ENCODE assay signal across 8 mouse cellular contexts in genomic region chr1:157458421-157459208, GRCm38 (mm10). TPM values are rescaled to one million over a fixed set of nuclear protein-coding genes. Genes with fewer than 3 reads are reported as not detected.
DNase-seq lines count a peak whose midpoint lies in the region; ATAC-seq and TF ChIP-seq lines count a peak whose summit lies in the region.

Gene Cryzl2 (plus strand): TSS chr1:157458577.

- H3K36me3 ChIP-seq in ES-E14 (ENCODE audit: control insufficient read depth, insufficient read depth, low read length, poor library complexity, severe bottlenecking) = no peaks in the 10 kb centered on the region
- H3K36me3 ChIP-seq in forebrain, embryonic 13.5 days (ENCODE audit: poor library complexity, severe bottlenecking) = no peaks in the 10 kb centered on the region
- no peaks in the 10 kb centered on the region for H3K36me3 ChIP-seq in small intestine, adult 2 months (ENCODE audit: control insufficient read depth, insufficient read depth, low read length)

- peak within 1 kb of the TSS; percentile 36 to 47; a peak in 3 of 4 replicates for H3K4me3 ChIP-seq in ES-E14 (ENCODE audit: insufficient read depth in 1 of 2, low read depth in 1 of 2, low read length in 2 of 2, poor library complexity in 1 of 2, severe bottlenecking in 1 of 2)
- H3K4me3 ChIP-seq in forebrain, embryonic 13.5 days = peak within 1 kb of the TSS; percentile 35
- H3K4me3 ChIP-seq in small intestine, adult 2 months (ENCODE audit: low read depth, low read length) = peak within 1 kb of the TSS; percentile 56

- H3K4me1 ChIP-seq in ES-E14 (ENCODE audit: control insufficient read depth in 2 of 2, insufficient read depth in 2 of 2, low read length in 2 of 2, poor library complexity in 1 of 2) = peaks cover 4 to 6% of the 10 kb centered on the region in 2 experiments; a peak in 2 of 4 replicates
- H3K4me1 ChIP-seq in forebrain, embryonic 13.5 days = peaks cover 23% of the 10 kb centered on the region
- H3K4me1 ChIP-seq in small intestine, adult 2 months (ENCODE audit: control insufficient read depth, insufficient read depth, insufficient read length, low read length) = peaks cover 6% of the 10 kb centered on the region

- H3K9ac ChIP-seq in ES-E14 (ENCODE audit: insufficient read depth, low read depth, low read length, poor library complexity, severe bottlenecking) = peak within 1 kb of the TSS; percentile 43; the same call in 1 of the 2 replicates
- peak within 1 kb of the TSS; percentile 58 for H3K9ac ChIP-seq in forebrain, embryonic 13.5 days

- no peak within 1 kb of the TSS; the same call in 1 of the 2 replicates for H3K27ac ChIP-seq in ES-E14 (ENCODE audit: insufficient read depth, low read depth, low read length, poor library complexity, severe bottlenecking)
- H3K27ac ChIP-seq in forebrain, embryonic 13.5 days = peak within 1 kb of the TSS; percentile 51; the same call in 1 of the 2 replicates
- no peak within 1 kb of the TSS for H3K27ac ChIP-seq in small intestine, adult 2 months (ENCODE audit: insufficient read depth, low read depth, low read length)

- H3K9me3 ChIP-seq in ES-E14 (ENCODE audit: control insufficient read depth, insufficient read depth, low read depth, low read length) = no peaks in the 10 kb centered on the region
- H3K9me3 ChIP-seq in forebrain, embryonic 13.5 days (replicated peaks) = no peaks in the 10 kb centered on the region

- WGBS in forebrain, embryonic 13.5 days = 2% methylated on average over 28 of the region's 29 CpGs
- 19% methylated on average over 29 of the region's 29 CpGs for WGBS in small intestine, adult 2 months

- intact Hi-C loops in heart, postnatal 25 days (cut with DNase I) = loop anchor here (5.0 kb wide), 3 partner anchors 79 to 371 kb away; no protein-coding TSS in a partner anchor

- no peaks in the 10 kb centered on the region for H3K27me3 ChIP-seq in forebrain, embryonic 13.5 days
- H3K27me3 ChIP-seq in small intestine, adult 2 months (ENCODE audit: control insufficient read depth, insufficient read depth, low read length) = no peaks in the 10 kb centered on the region

- peak; percentile 86 for ATAC-seq in forebrain, embryonic 13.5 days
- ATAC-seq in megakaryocyte progenitor cell, adult 5-6 weeks (replicated peaks; ENCODE audit: poor library complexity) = peak; percentile 98

- TF ChIP-seq CTCF in small intestine, adult 2 months (IDR thresholded peaks at IDR 0.05; ENCODE audit: extremely low read depth, insufficient read length, insufficient replicate concordance, low read depth, low read length) = peak; percentile 77

- H3K4me2 ChIP-seq in forebrain, embryonic 13.5 days = peak within 1 kb of the TSS; percentile 68

- TF ChIP-seq POLR2A in small intestine, adult 2 months (IDR thresholded peaks at IDR 0.05; ENCODE audit: low read depth, low read length) = no peak

- DNase-seq in ES-E14 (ENCODE audit: low read depth, low spot score) = peak; percentile 56
- DNase-seq in brain, adult 2 months (ENCODE audit: low read depth, low spot score) = peak; percentile 69
- DNase-seq in heart, postnatal 25 days (ENCODE audit: low spot score) = peak; percentile 71
- peak; percentile 92 to 94 for DNase-seq in kidney, postnatal 4 days
- DNase-seq in yolk sac, embryonic 10.5 days (ENCODE audit: low spot score) = peak; percentile 89

- in situ Hi-C loops in ES-E14 (cut with MboI; ENCODE audit: low sequenced_read_pairs in 2 of 2, unreplicated experiment in 2 of 2) = loop anchor here in 1 of 2 experiments (25.0 kb wide), 1 partner anchor 371 kb away; no protein-coding TSS in a partner anchor

TF ChIP-seq in ES-E14, 5 proteins besides CTCF, POLR2A, EP300 and RAD21:
- no peak for TF ChIP-seq HCFC1 (IDR thresholded peaks at IDR 0.05; ENCODE audit: borderline replicate concordance, insufficient read depth, low read length)
- TF ChIP-seq ZC3H11A (IDR thresholded peaks at IDR 0.05; ENCODE audit: borderline replicate concordance, low read depth, low read length) = peak; percentile 53; the same call in 1 of the 2 replicates
TF ChIP-seq in ES-E14: peak in this region for 1.

RNA-seq across cellular contexts. Expression of gene Cryzl2, which starts in this region (rescaled TPM):
- 4.5 and 6.9 TPM in 2 replicates for total RNA-seq in ES-E14 (2012; rRNA removed)
- 5.8 and 6.6 TPM in 2 replicates for polyA plus RNA-seq in forebrain, embryonic 13.5 days (2015; fragmentation: Nextera tagmentation; extraction: Ambion mirVana)
- total RNA-seq in heart, postnatal 25 days (2021) = 10 to 100 TPM in 1 of 2 experiments, 1 to 10 TPM in 1; 8.4 to 10.3 TPM
- 27.4 and 29.2 TPM in 2 replicates for total RNA-seq in megakaryocyte progenitor cell, adult 5-6 weeks (2015)
- 12.2 and 18.6 TPM in 2 replicates for total RNA-seq in megakaryocyte progenitor cell, adult 5-6 weeks (2017)
- polyA plus RNA-seq in small intestine, adult 2 months (2012; rRNA removed) = 2.4 and 3.5 TPM in 2 replicates
